Mouse (Mus musculus) frontal cortex, adult 2 months (tissue): ENCODE results near the gene Proca1. TPM values are rescaled to one million over a fixed set of nuclear protein-coding genes. Genes with fewer than 3 reads are reported as not detected.

Experiments
- DNase-seq, 2 experiments: peaks; one replicate each; pipeline ENCODE4 v3.0.0; 2022; ENCODE audit warnings: low spot score in 1 of 2; ENCODE audit errors: extremely low spot score in 1 of 2
- polyA plus RNA-seq: library from polyadenylated mRNA; depleted of rRNA; stranded (reverse); fragments of >200 nt; gene quantifications from 2 replicates; pipeline ENCODE4 v1.2.3, GENCODE M21; 2012; rRNA removed

Proca1 gene
- 6.9 and 7.8 TPM in 2 replicates for polyA plus RNA-seq

GRCm38 (mm10) chr11:78193113-78193512 lies at the start of gene Proca1:
TSS of gene Proca1 (plus strand) at chr11:78193392.
- no peak for DNase-seq

GRCm38 (mm10) chr11:78143520-78143919 lies 49.7 kb upstream of the Proca1 start:
- DNase-seq: no peak

- no peak for DNase-seq
These were observed 47.0 kb upstream of the Proca1 start for GRCm38 (mm10) chr11:78146168-78146567.

- DNase-seq: no peak
These were observed 46.3 kb upstream of the Proca1 start for GRCm38 (mm10) chr11:78146707-78147543.

GRCm38 (mm10) chr11:78151161-78151560 lies 42.0 kb upstream of the Proca1 start:
- no peak for DNase-seq

GRCm38 (mm10) chr11:78152299-78153231 lies 40.6 kb upstream of the Proca1 start:
- peak; percentile 83 to 87 for DNase-seq

- DNase-seq: no peak
These were observed 39.4 kb upstream of the Proca1 start for GRCm38 (mm10) chr11:78153778-78154177.

GRCm38 (mm10) chr11:78155674-78156073 lies 37.5 kb upstream of the Proca1 start:
- DNase-seq: no peak

GRCm38 (mm10) chr11:78156156-78156699 lies 37.0 kb upstream of the Proca1 start:
- DNase-seq: no peak

GRCm38 (mm10) chr11:78159096-78159495 lies 34.1 kb upstream of the Proca1 start:
- DNase-seq: peak; percentile 79 to 92

- no peak for DNase-seq
These were observed 33.6 kb upstream of the Proca1 start for GRCm38 (mm10) chr11:78159557-78159956.

- no peak for DNase-seq
These were observed 33.0 kb upstream of the Proca1 start for GRCm38 (mm10) chr11:78160171-78160570.

GRCm38 (mm10) chr11:78160675-78161074 lies 32.5 kb upstream of the Proca1 start:
- no peak for DNase-seq

- no peak for DNase-seq
These were observed 32.0 kb upstream of the Proca1 start for GRCm38 (mm10) chr11:78161169-78161568.

- DNase-seq: no peak
These were observed 31.2 kb upstream of the Proca1 start for GRCm38 (mm10) chr11:78161968-78162367.

- DNase-seq: no peak
These were observed 30.7 kb upstream of the Proca1 start for GRCm38 (mm10) chr11:78162504-78162903.

GRCm38 (mm10) chr11:78163045-78163444 lies 30.1 kb upstream of the Proca1 start:
- DNase-seq: no peak

GRCm38 (mm10) chr11:78163681-78164603 lies 29.2 kb upstream of the Proca1 start:
- DNase-seq: no peak

- no peak for DNase-seq
These were observed 28.6 kb upstream of the Proca1 start for GRCm38 (mm10) chr11:78164604-78164923.
